Mouse (Mus musculus): ENCODE data around the gene Inip. TPM values are rescaled to one million over a fixed set of nuclear protein-coding genes. Genes with fewer than 3 reads are reported as not detected.
A peak's percentile ranks its signal among the peaks of the same experiment; 100 is the strongest.

The Inip gene
- polyA plus RNA-seq, 1 experiment from 2014 or later = 94.3 TPM

GRCm38 (mm10) chr4:59826381-59826780, 25.0 kb upstream of the Inip start:
- ATAC-seq (ENCODE audit: low FRiP score) (no peak), DNase-seq (ENCODE audit: low spot score) (no peak)
- Histone ChIP-seq H3K27ac (ENCODE audit: low read depth, low read length) (no peak overlapping the region), H3K4me3 (ENCODE audit: low read depth, low read length) (no peak overlapping the region), H3K4me1 (replicated peaks; ENCODE audit: control insufficient read depth, insufficient read depth, low read length) (no peaks in the 10 kb centered on the region), H3K9me3 (ENCODE audit: control insufficient read depth, low read length) (no peaks in the 10 kb centered on the region), H3K9ac (ENCODE audit: low read depth, low read length) (no peak overlapping the region), H3K27me3 (ENCODE audit: control insufficient read depth, insufficient read depth, low read length) (no peaks in the 10 kb centered on the region), H3K36me3 (ENCODE audit: control insufficient read depth, insufficient read depth, low read length) (no peaks in the 10 kb centered on the region), H3K4me2 (replicated peaks; ENCODE audit: low read depth, low read length) (no peak overlapping the region)
- 95% methylated on average over 5 of the region's 5 CpGs for WGBS

DNA sequence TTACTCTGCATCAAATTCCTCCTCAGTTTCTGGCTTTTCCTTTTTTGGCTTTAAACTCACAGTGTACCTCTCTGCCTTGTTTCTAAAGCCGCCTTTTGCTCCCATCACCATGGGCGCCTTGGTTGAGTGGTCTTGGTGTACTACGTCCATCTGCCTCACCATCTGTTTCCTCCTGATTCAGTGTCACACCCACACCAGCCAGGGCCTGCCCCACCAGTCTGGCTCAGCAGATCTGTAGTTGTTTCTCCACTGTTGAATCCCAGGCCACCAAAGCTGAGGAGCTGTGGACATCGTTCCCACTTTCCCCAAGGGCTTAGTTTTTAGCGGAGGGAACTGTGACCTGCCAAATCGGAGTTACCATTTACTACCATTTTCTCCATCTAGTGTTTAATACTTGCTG, 24.2 kb upstream of the Inip start:
- H3K4me2 ChIP-seq (replicated peaks; ENCODE audit: low read depth, low read length) = no peak overlapping the region
- WGBS = 85% methylated on average over 6 of the region's 6 CpGs
- no peak overlapping the region for H3K4me3 ChIP-seq (ENCODE audit: low read depth, low read length)
- H3K9me3 ChIP-seq (ENCODE audit: control insufficient read depth, low read length) = no peaks in the 10 kb centered on the region
- no peaks in the 10 kb centered on the region for H3K36me3 ChIP-seq (ENCODE audit: control insufficient read depth, insufficient read depth, low read length)
- DNase-seq (ENCODE audit: low spot score) = no peak
- no peaks in the 10 kb centered on the region for H3K27me3 ChIP-seq (ENCODE audit: control insufficient read depth, insufficient read depth, low read length)
- H3K9ac ChIP-seq (ENCODE audit: low read depth, low read length) = no peak overlapping the region
- H3K4me1 ChIP-seq (replicated peaks; ENCODE audit: control insufficient read depth, insufficient read depth, low read length) = no peaks in the 10 kb centered on the region
- H3K27ac ChIP-seq (ENCODE audit: low read depth, low read length) = no peak overlapping the region
- no peak for ATAC-seq (ENCODE audit: low FRiP score)

- H3K4me1 ChIP-seq (replicated peaks; ENCODE audit: control insufficient read depth, insufficient read depth, low read length) = no peaks in the 10 kb centered on the region
- no peaks in the 10 kb centered on the region for H3K36me3 ChIP-seq (ENCODE audit: control insufficient read depth, insufficient read depth, low read length)
- ATAC-seq (ENCODE audit: low FRiP score) (no peak), DNase-seq (ENCODE audit: low spot score) (no peak)
- 91% methylated on average over 5 of the region's 5 CpGs for WGBS
- no peak overlapping the region for H3K27ac ChIP-seq (ENCODE audit: low read depth, low read length)
- H3K9me3 ChIP-seq (ENCODE audit: control insufficient read depth, low read length) = no peaks in the 10 kb centered on the region
- no peak overlapping the region for H3K4me3 ChIP-seq (ENCODE audit: low read depth, low read length)
- H3K9ac ChIP-seq (ENCODE audit: low read depth, low read length) = no peak overlapping the region
- H3K4me2 ChIP-seq (replicated peaks; ENCODE audit: low read depth, low read length) = no peak overlapping the region
- H3K27me3 ChIP-seq (ENCODE audit: control insufficient read depth, insufficient read depth, low read length) = no peaks in the 10 kb centered on the region
Measured at GRCm38 (mm10) chr4:59824860-59825259, 23.5 kb upstream of the Inip start.

DNA sequence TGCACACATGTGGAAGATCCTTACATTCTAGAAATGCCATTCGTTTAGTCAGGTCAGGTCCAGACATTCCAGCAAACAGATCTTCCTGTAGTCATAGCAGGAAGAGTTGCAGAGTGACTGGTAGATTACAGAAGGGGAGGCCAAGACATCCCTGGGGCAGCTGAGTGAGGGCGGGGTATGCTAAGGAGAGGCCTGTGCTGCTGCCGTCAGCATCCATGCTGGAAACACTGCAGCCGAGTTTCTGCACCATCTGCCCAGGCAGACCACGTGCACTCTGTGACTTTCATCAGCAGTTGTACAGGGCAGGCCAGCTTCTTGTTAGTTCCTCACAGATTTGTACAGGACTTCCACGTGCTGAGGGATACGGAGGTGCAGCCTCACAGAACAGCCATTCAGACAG, 22.1 kb upstream of the Inip start:
- no peak for ATAC-seq (ENCODE audit: low FRiP score)
- peaks cover 4% of the 10 kb centered on the region for H3K4me1 ChIP-seq (replicated peaks; ENCODE audit: control insufficient read depth, insufficient read depth, low read length)
- no peak for DNase-seq (ENCODE audit: low spot score)
- no peak overlapping the region for H3K27ac ChIP-seq (ENCODE audit: low read depth, low read length)
- no peaks in the 10 kb centered on the region for H3K27me3 ChIP-seq (ENCODE audit: control insufficient read depth, insufficient read depth, low read length)
- H3K4me3 ChIP-seq (ENCODE audit: low read depth, low read length) = no peak overlapping the region
- no peak overlapping the region for H3K9ac ChIP-seq (ENCODE audit: low read depth, low read length)
- 76% methylated on average over 7 of the region's 7 CpGs for WGBS
- H3K36me3 ChIP-seq (ENCODE audit: control insufficient read depth, insufficient read depth, low read length) = no peaks in the 10 kb centered on the region
- no peaks in the 10 kb centered on the region for H3K9me3 ChIP-seq (ENCODE audit: control insufficient read depth, low read length)
- no peak overlapping the region for H3K4me2 ChIP-seq (replicated peaks; ENCODE audit: low read depth, low read length)

GRCm38 (mm10) chr4:59822119-59822518, 20.7 kb upstream of the Inip start:
- H3K9ac ChIP-seq (ENCODE audit: low read depth, low read length) = no peak overlapping the region
- H3K9me3 ChIP-seq (ENCODE audit: control insufficient read depth, low read length) = no peaks in the 10 kb centered on the region
- ATAC-seq (ENCODE audit: low FRiP score) = no peak
- 90% methylated on average over 4 of the region's 4 CpGs for WGBS
- H3K27ac ChIP-seq (ENCODE audit: low read depth, low read length) = no peak overlapping the region
- H3K4me3 ChIP-seq (ENCODE audit: low read depth, low read length) = no peak overlapping the region
- no peaks in the 10 kb centered on the region for H3K36me3 ChIP-seq (ENCODE audit: control insufficient read depth, insufficient read depth, low read length)
- peaks cover 4% of the 10 kb centered on the region for H3K4me1 ChIP-seq (replicated peaks; ENCODE audit: control insufficient read depth, insufficient read depth, low read length)
- no peaks in the 10 kb centered on the region for H3K27me3 ChIP-seq (ENCODE audit: control insufficient read depth, insufficient read depth, low read length)
- no peak overlapping the region for H3K4me2 ChIP-seq (replicated peaks; ENCODE audit: low read depth, low read length)
- DNase-seq (ENCODE audit: low spot score) = no peak

DNA sequence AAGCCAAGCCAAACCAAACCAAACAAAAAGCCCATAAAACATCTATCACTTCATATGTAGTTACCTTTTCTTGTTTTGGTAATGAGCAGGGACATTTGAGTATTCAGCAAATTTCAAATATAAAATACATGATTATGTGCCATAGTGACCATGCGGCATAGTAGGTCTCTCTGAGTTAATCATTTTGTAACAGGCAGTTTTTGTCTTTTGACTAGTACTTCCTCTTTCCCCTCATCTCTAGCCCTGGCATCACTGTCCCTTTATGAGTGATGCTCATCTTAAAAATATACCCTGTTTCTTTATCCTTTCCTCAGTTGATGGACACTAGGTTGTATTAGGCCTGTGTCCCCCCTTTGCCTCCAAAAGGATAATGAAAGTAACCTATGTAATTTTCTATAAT, 20.1 kb upstream of the Inip start:
- no peaks in the 10 kb centered on the region for H3K27me3 ChIP-seq (ENCODE audit: control insufficient read depth, insufficient read depth, low read length)
- H3K27ac ChIP-seq (ENCODE audit: low read depth, low read length) = no peak overlapping the region
- H3K4me3 ChIP-seq (ENCODE audit: low read depth, low read length) = no peak overlapping the region
- DNase-seq (ENCODE audit: low spot score) (no peak), ATAC-seq (ENCODE audit: low FRiP score) (no peak)
- no peak overlapping the region for H3K9ac ChIP-seq (ENCODE audit: low read depth, low read length)
- WGBS = 94% methylated on average over 1 of the region's 1 CpGs
- no peaks in the 10 kb centered on the region for H3K9me3 ChIP-seq (ENCODE audit: control insufficient read depth, low read length)
- H3K4me2 ChIP-seq (replicated peaks; ENCODE audit: low read depth, low read length) = no peak overlapping the region
- peaks cover 4% of the 10 kb centered on the region for H3K4me1 ChIP-seq (replicated peaks; ENCODE audit: control insufficient read depth, insufficient read depth, low read length)
- no peaks in the 10 kb centered on the region for H3K36me3 ChIP-seq (ENCODE audit: control insufficient read depth, insufficient read depth, low read length)

DNA sequence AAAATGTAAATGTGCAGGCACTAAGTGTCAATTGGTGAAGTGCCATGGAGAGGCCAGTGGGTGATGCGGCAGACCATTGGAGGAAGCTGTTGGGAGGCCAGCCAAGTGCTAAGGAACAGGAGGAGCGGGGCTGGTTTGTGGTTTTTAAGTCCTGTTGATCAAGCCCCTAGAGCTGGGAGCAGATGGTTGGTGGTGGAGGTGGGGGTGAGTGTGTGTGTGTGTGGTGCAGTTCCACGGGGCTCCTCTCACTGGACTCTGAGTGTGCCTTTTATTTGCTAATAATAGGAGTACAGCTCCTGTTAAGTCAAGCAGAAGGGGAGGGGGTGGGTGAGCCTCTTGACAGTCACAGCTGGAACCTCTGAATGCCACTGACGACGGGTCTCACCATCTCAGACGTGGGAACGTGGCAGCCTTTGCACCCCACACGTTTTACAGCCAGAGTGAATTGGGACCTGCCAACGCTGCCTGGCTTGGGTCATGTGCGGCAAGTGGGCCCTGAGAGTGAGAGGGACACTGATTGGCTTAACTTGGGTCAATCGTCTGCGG, 18.2 kb upstream of the Inip start:
- WGBS = 33% methylated on average over 12 of the region's 12 CpGs
- Histone ChIP-seq H3K4me1 (replicated peaks; ENCODE audit: control insufficient read depth, insufficient read depth, low read length) (peaks cover 4% of the 10 kb centered on the region), H3K4me3 (ENCODE audit: low read depth, low read length) (no peak overlapping the region), H3K27ac (ENCODE audit: low read depth, low read length) (peak overlapping the region; percentile 70), H3K4me2 (replicated peaks; ENCODE audit: low read depth, low read length) (no peak overlapping the region), H3K27me3 (ENCODE audit: control insufficient read depth, insufficient read depth, low read length) (no peaks in the 10 kb centered on the region), H3K9ac (ENCODE audit: low read depth, low read length) (no peak overlapping the region), H3K36me3 (ENCODE audit: control insufficient read depth, insufficient read depth, low read length) (no peaks in the 10 kb centered on the region), H3K9me3 (ENCODE audit: control insufficient read depth, low read length) (no peaks in the 10 kb centered on the region)
- DNase-seq (ENCODE audit: low spot score) (peak; percentile 63), ATAC-seq (ENCODE audit: low FRiP score) (peak; percentile 91)

DNA sequence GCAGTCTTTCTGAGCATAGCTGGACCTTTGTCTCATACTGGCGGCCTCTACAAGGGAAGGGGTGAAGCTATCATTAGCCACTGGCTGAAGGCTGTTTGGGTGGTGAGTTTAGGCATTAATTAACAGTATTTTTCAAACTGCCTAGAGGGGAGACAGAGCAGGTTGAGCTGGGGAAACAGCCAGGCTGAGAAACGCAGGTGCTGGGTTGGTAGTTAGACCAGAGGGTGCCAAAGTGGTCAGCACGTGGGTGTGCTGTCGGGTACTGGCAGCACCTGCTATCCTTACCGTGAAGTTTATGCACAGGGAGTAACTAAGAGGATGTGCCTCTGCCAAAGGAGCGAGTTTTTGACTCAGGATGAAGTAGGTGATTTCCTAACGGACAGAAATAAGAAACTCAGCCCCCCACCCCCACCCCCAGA, 17.7 kb upstream of the Inip start:
- WGBS = 59% methylated on average over 7 of the region's 7 CpGs
- ATAC-seq (ENCODE audit: low FRiP score) (peak; percentile 57), DNase-seq (ENCODE audit: low spot score) (peak; percentile 23)
- Histone ChIP-seq H3K4me1 (replicated peaks; ENCODE audit: control insufficient read depth, insufficient read depth, low read length) (peaks cover 4% of the 10 kb centered on the region), H3K27me3 (ENCODE audit: control insufficient read depth, insufficient read depth, low read length) (no peaks in the 10 kb centered on the region), H3K36me3 (ENCODE audit: control insufficient read depth, insufficient read depth, low read length) (no peaks in the 10 kb centered on the region), H3K4me2 (replicated peaks; ENCODE audit: low read depth, low read length) (no peak overlapping the region), H3K4me3 (ENCODE audit: low read depth, low read length) (no peak overlapping the region), H3K9ac (ENCODE audit: low read depth, low read length) (no peak overlapping the region), H3K9me3 (ENCODE audit: control insufficient read depth, low read length) (no peaks in the 10 kb centered on the region), H3K27ac (ENCODE audit: low read depth, low read length) (peak overlapping the region; percentile 70)

DNA sequence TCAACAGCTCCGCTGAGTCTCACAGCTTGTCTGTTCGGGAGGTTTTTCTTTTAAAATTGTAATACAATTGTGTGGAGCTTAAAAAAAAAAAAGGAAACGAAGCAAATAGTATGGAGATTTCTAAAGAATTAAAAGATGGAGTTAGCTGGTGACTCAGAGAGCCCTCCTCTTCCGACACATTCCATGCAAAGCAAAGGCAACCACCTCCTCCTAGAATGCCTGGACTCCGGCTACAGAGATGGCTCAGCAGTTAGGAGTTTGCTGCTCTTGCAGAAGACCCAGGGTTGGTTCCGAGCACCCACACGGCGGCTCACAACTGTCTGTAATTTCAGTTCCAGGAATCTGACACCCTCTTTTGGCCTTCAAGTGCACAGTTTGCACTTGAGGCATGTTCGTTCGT, 17.1 kb upstream of the Inip start:
- Histone ChIP-seq H3K36me3 (ENCODE audit: control insufficient read depth, insufficient read depth, low read length) (no peaks in the 10 kb centered on the region), H3K9me3 (ENCODE audit: control insufficient read depth, low read length) (no peaks in the 10 kb centered on the region), H3K4me1 (replicated peaks; ENCODE audit: control insufficient read depth, insufficient read depth, low read length) (peaks cover 4% of the 10 kb centered on the region), H3K9ac (ENCODE audit: low read depth, low read length) (no peak overlapping the region), H3K27ac (ENCODE audit: low read depth, low read length) (peak overlapping the region; percentile 70), H3K4me3 (ENCODE audit: low read depth, low read length) (no peak overlapping the region), H3K4me2 (replicated peaks; ENCODE audit: low read depth, low read length) (no peak overlapping the region), H3K27me3 (ENCODE audit: control insufficient read depth, insufficient read depth, low read length) (no peaks in the 10 kb centered on the region)
- no peak for ATAC-seq (ENCODE audit: low FRiP score)
- DNase-seq (ENCODE audit: low spot score) = no peak
- WGBS = 78% methylated on average over 10 of the region's 10 CpGs

All from hindbrain, embryonic 11.5 days (tissue).